Mouse (Mus musculus): Measurements from ENCODE around the gene Atad1.

Gene Atad1

DNA sequence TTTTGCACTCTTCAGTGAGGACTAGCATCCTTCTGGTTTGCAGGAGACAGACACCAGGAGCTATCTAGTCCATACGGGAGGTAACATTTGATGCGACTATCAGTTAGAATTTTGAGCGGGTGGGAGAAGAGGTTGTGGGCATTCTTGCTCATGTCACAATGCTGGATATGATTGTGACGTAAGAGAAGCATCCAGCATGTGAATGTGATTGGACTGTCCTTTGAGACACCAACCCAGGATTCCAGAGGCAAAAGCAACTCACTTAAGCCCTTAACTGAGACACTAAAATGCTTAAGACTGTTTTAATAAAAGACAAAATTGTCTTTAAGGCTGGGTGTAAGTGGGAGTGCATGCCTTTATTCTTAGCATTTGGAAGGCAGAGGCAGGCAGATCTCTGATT, at the start of gene Atad1:
Gene Atad1 (minus strand): TSS at position 101 of the 400 bp plus-strand sequence.
- CTCF ChIA-PET = interaction anchor here (0.6 to 2.0 kb wide), 2 partner anchors 484 to 487 kb away, joined by 3 to 5 read pairs; no protein-coding TSS in a partner anchor

DNA sequence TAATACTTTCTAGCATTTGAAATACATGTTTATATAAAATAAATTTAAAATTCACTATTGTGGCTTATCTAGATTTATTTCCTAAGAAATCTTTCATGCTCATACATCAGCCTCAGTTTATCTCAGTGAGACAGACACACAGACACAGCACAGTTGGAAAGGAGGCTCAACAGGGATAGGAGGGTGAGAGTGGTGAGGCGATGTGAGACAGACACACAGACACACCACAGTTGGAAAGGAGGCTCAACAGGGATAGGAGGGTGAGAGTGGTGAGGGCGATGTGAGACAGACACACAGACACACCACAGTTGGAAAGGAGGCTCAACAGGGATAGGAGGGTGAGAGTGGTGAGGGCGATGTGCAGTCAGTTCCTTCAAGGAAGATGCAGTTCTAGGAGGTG, 48.4 kb upstream of the Atad1 start:
- CTCF ChIA-PET = interaction anchor here (0.6 kb wide), 1 partner anchor 39 kb away, joined by 4 read pairs; no protein-coding TSS in a partner anchor

DNA sequence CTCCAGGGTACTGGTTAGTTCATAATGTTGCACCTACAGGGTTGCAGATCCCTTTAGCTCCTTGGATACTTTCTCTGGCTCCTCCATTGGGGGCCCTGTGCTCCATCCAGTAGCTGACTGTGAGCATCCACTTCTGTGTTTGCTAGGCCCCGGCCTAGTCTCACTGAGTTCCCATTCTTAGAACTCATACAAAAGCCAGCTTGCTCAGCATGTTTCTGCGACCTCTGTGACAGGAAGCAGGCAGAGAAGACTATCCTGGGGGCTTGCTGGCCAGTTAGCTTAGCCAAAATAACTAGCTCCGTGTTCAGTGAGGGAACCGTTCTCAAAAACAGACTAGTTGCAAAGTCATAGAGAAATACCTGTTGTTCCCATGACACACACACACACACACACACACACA, 47.8 kb upstream of the Atad1 start:
- CTCF ChIA-PET = interaction anchor here (0.6 kb wide), 1 partner anchor 40 kb away, joined by 4 read pairs; no protein-coding TSS in a partner anchor

DNA sequence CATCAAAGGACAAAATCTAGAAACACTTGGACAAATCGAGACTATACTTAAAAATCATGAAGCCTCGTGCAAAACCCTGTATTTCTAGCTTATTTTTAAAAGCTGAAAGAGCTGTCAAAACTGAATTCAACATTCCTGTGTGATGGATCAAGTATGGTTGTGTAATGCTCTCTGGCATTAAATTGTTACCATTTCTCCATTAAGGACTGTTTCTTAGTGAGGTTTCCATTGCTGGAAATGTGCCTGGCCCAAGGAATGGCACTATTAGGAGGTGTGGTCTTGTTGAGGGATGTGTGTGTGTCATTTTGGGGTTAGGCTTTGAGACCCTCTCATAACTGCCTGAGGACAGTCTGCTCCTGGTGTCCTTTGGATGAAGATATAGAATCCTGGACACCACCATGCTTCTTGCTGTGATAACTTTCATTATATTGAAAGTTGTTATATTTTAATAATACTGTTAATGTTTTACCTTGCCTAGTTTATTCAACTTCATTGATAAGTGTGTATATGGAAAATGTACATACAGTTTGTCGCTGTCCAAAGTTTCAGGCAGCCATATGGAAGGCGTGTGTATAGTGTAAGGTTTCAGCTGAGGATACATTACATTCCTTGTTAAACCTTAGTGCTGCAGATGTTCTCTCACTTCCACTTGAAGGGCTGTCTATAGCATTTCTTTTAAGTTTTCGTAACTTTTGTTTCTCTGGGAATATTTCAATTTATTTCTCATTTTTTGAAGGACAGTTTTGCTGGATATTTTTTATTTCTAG, 41.9 kb upstream of the Atad1 start:
- CTCF ChIA-PET = interaction anchor here (0.6 kb wide), 2 partner anchors 14 to 143 kb away, joined by 6 to 7 read pairs; no protein-coding TSS in a partner anchor

DNA sequence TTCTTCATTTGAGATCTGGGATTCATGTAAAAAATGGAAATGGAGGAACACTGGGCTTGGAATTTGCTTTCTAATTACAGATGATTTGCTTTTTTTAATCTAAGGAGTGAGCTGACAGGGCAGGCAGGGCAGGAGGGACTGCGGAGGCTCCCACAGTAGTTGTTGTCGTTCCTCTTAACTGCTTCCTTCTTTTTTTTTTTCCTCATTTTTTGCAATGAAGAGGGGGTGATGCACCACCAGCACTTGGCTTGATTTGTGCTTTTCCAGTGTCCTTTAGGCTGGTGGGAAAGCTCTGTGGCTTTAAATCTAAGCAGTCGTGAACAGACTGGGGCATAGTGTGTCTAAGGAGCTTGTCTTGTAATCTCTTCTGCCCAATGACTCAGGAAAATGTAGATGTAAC, 39.5 kb upstream of the Atad1 start:
- CTCF ChIA-PET = interaction anchor here (0.7 kb wide), 1 partner anchor 690 kb away, joined by 9 read pairs; no protein-coding TSS in a partner anchor

DNA sequence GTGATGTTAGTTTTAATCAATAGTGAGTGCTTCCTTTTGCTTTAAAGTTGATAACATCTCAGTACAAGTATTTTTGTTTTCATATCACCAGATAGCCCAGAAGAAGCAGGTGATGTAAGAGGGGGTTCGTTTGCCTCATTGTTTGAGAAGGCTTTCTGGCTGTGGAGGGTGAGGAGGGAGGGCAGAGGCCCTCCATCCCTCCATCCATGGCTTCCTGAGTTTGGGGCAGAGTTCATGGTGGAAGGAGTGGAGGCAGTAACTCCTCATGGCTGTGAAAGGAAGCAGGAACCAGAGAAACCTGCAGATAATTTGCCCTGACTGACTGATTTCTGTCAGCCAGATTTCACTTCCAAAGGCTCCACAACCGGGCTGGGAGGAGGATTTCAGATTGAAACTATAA, 38.8 kb upstream of the Atad1 start:
- CTCF ChIA-PET = no interaction called here

DNA sequence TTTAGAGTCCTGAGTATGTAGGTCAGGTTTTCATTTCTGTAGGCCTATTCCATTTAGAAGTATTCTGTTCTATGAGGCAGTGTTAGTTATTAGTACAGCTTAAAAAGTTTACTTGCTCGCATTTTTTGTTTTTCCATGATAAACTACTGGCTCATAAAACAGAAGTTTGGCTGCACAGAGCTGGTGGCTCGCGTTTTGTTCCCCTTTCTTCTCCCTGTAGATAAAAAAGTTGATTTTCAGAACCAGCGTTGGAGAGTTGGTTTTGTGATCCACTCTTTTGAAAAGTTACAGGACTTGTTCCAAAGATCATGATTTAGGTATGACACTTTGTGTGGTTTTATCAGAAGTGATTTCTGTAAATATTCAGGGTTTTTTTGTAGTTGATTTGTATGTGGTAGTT, 22.9 kb upstream of the Atad1 start:
- CTCF ChIA-PET = no interaction called here

DNA sequence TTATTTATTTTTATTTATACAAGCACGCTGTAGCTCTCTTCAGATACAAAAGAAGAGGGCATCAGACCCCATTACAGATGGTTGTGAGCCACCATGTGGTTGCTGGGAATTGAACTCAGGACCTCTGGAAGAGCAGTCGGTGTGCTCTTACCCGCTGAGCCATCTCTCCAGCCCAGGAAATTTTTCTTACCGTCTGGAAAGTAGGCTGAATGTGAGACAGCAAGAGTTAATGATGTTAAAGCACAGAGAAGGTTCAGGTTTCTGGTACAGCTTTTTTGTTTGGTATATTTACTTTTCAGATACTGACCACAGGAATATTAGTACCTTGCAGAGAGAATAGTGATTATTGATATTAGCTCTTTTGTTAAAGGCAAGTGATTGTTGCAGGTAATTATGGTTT, 21.6 kb upstream of the Atad1 start:
- CTCF ChIA-PET = interaction anchor here (0.6 to 1.2 kb wide), 2 partner anchors 30 to 69 kb away, joined by 3 to 9 read pairs; no protein-coding TSS in a partner anchor

DNA sequence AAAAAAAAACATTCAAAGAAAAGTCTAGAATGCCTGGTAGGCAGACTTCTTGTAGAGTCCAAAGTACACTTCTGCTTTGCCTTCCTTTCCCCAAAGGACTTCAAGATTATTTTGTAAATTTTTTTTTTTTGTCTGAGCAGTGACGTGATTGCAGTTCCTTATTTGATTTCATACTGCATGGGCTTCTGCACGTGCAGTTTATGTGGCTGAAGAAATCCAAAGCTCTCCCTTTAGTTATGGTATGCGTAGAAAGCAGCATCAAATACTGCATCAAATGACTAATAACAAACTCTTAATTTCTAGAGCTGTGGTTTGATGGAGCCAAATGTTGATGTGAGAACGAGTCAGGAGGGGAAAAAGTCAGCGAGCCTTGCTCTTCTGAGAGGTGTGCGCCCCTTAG, 20.9 kb upstream of the Atad1 start:
- CTCF ChIA-PET = interaction anchor here (0.7 kb wide), 2 partner anchors 12 to 490 kb away, joined by 3 to 4 read pairs; no protein-coding TSS in a partner anchor

DNA sequence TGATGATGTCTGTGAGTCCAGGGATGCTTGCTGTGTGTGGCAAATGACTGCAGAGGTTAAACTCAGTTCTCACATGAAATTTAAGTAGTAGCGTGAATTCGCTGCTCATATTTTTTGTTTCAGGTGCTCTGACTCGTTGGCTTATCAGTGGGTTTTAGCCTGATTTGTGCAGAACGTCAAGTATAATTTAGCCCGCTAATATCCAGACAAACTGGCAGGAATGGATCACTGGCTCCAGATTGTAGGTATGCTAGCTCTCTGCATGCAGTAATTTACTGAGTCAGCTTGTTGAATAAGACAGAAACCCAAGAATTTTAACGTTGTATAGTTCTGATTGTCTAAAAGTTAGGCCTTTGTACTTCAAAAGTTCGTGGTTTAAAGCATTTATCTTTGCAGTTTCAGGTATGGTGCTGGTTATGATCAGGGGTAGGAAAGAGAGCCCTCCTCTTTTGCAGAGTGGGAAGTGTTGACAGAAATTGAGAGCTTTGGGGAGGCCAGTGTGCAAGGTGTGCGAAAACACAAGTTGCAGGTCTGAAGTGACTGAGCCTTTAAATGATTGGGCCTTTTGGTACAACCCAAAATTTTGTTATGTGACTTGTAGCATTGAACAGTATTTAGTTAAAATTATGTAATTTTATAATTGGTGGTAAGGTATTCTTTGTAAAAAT, 19.9 kb upstream of the Atad1 start:
- CTCF ChIA-PET = interaction anchor here (0.8 kb wide), 1 partner anchor 79 kb away, joined by 5 read pairs; no protein-coding TSS in a partner anchor

DNA sequence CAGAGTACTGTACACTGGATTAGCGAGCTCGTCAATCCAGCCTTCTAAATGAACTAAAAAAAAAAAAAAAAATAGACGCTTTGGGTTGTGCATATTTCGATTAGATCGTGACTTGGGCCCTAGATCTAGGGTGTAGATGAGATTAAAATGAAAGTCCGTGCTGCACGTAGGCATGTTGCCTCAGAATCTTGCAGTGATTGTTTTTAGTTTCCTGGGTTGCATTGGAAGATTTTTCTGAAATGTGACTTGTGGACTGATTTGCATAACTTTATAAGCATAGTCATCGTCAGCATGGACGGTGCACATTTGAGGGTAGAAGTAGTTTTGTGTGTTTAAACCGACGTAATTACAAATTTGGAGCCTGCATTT, 19.2 kb upstream of the Atad1 start:
- CTCF ChIA-PET = interaction anchor here (0.6 to 1.2 kb wide), 2 partner anchors 286 to 467 kb away, joined by 3 to 7 read pairs; no protein-coding TSS in a partner anchor

DNA sequence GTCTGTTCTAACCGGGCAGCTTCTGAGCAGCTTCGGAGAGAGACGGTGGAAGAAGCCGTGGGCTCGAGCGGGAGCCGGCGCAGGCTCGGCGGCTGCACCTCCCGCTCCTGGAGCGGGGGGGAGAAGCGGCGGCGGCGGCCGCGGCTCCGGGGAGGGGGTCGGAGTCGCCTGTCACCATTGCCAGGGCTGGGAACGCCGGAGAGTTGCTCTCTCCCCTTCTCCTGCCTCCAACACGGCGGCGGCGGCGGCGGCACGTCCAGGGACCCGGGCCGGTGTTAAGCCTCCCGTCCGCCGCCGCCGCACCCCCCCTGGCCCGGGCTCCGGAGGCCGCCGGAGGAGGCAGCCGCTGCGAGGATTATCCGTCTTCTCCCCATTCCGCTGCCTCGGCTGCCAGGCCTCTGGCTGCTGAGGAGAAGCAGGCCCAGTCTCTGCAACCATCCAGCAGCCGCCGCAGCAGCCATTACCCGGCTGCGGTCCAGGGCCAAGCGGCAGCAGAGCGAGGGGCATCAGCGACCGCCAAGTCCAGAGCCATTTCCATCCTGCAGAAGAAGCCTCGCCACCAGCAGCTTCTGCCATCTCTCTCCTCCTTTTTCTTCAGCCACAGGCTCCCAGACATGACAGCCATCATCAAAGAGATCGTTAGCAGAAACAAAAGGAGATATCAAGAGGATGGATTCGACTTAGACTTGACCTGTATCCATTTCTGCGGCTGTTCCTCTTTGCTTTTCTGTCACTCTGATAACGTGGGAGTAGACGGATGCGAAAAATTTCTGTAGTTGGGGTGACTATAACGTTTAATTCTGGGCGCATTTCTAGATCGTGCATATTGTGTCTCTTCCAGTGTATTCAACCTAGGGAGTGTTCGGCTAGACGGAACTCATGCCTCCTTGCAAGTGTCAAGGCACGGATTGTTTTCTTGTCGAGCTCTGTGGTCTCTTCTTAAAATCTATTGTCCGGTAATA, 18.5 kb upstream of the Atad1 start:
- CTCF ChIA-PET = interaction anchor here (0.6 to 1.2 kb wide), 2 partner anchors 287 to 468 kb away, joined by 3 to 7 read pairs; no protein-coding TSS in a partner anchor

DNA sequence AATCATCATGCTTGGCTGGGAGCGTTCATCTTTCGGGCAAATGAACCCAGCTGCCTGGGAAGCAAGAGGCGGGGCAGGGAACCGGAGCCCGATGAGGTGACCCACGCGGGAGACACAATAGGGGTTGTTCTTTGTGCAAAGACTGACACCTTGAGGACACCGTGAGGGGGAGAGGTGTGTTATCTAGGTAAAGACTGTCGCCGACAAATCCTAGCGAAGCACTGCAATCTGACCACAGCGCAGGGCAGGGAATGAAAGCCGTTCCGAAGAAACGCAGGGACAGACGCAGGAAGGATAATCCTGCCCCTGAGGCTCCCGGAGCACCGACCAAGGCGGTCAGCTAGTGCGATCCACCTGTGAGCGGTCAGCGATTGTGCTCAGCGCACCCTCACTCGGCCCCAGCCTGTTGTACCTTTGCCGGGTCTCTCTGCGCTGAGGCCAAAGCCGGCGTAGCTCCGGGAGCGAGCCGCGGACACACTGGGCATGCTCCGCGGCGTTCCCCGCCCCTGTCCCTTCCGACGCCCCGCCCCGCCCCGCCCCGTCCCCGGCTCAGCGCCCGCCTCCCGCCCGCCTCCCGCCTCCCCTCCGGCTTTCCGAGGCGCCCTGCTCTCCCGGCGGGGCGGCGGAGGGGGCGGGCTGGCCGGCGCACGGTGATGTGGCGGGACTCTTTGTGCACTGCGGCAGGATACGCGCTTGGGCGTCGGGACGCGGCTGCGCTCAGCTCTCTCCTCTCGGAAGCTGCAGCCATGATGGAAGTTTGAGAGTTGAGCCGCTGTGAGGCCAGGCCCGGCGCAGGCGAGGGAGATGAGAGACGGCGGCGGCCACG, 17.5 kb upstream of the Atad1 start, which contains the start of gene Pten:
Gene Pten (plus strand): TSS at position 598 of the 826 bp plus-strand sequence.
- CTCF ChIA-PET = no interaction called here

DNA sequence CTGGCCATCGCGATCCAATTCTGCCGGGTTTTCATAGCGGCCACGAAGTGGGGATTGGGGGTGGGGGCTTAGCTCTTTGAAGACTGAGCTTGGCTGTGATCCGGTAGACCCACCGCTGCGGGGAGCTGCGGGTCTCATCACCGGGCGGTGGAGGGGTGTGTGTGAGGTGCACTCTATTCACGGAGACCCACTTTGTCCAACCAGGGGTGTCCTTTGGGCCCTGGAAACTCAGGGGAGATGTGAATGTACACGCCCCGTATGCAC, 17.0 kb upstream of the Atad1 start:
- CTCF ChIA-PET = interaction anchor here (0.6 to 3.2 kb wide), 3 partner anchors 367 to 471 kb away, joined by 7 to 12 read pairs (median 10); no protein-coding TSS in a partner anchor

DNA sequence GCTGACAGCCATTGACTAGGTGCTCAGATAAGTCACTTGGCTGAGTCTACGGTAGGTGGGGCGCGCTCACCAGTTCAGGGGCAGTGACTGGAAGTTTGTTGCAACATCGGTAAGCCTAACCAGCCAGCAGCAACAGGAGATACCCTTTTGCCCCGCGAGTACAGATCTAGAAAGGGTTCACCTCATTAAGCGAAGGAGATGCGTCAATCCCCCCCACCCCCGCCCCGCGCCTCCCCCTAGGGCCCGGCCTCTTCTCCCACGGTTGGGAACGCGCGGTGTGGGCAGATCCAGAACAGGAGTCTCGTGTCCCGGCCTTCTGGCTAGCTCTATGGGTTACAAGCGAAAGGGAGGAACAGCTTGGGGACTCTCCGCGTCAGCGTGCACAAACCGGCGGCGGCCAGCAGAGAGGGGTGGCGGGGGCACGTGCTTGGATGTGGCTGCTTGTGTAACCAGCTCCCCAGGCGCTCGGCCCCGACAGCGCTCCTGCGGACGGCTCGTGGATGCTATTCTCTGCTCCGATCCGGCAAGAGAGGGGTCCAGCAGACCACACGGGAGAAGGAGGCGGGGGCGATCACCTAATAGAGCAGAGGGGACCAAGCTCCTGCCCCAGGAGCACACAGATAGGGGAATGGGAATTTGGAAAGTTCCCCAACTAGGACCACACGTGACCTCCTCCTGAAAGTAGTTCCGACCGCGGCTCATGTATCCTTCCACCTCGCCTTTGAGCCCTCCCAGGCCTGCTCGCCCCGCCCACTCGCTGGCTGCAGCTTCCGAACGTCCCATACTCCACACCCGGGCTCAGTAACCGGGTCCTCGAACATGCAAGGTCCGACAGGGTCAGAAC, 16.4 kb upstream of the Atad1 start:
- CTCF ChIA-PET = interaction anchor here (0.6 to 3.2 kb wide), 4 partner anchors 200 to 471 kb away, joined by 7 to 12 read pairs (median 11); no protein-coding TSS in a partner anchor

DNA sequence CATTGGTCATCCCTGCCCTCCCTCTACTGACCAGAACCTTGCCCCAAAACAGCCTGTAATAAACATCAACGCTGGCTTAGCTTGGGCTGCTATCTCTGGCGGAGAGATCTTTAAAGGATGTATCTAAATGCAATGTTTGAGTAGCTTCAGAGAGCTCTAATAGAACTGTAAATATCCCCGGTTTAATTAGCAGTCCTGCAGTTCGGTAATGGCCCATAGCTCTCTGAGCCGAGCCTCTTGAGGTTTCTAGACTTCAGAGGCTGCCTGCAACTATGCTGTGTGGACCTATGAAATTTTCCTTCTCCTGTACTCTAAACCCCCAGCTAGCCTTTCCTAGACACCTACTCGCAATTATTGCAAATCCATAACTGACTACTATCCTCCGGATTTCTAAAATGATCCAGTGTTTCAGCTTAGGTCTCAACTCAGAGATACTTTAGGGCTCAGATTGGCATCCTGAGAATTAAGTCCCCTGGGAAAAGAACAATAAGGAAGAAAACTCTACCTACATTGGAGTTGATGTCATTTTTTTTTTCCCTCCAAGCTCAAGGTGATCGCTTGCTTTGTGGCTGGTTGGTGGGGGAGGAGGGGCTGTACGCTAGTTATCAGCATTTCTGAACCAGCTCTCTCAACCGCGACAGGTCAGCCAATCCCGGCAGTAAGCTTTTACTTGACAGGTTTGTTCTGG, 15.7 kb upstream of the Atad1 start:
- CTCF ChIA-PET = interaction anchor here (0.7 to 3.2 kb wide), 3 partner anchors 201 to 472 kb away, joined by 7 to 12 read pairs (median 12); no protein-coding TSS in a partner anchor

DNA sequence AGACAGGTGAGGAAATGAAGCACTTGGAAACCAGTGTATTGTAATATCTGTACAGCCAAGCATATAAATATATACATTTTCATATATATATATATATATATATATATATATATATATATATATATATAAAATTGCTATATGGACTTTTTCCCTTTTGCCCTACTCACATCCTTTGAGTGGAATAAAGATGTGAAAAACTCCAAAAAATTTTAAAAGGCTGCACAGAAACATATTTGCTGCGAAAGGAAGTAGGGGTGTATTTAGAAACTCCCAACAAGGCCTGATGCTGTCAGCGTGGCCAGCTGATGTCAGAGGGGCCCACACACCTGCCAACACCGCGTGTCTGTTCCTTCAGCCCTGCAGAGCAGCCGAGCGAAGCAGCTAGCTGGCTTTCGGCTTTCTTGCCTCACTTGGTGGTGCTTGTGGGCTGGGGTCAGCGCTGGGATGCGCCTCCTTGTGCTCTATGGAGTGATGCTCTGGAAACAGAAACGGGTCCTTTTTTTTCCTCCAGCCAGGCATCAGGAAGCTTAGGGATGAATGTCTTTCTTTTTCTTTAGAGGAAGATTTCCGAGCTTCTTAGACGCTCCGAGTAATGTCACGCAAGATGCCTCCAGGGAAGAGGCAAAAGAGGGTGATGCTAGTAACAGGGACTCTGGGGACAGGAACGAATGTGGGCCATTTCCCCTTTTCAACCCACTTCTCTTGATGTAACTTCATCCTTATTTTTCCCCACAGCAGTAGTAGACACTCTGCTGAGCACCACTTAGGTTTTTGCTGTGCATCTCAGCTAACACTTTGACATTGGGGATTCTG, 14.8 kb upstream of the Atad1 start:
- CTCF ChIA-PET = interaction anchor here (0.6 to 3.2 kb wide), 4 partner anchors 70 to 471 kb away, joined by 3 to 16 read pairs (median 8); no protein-coding TSS in a partner anchor

DNA sequence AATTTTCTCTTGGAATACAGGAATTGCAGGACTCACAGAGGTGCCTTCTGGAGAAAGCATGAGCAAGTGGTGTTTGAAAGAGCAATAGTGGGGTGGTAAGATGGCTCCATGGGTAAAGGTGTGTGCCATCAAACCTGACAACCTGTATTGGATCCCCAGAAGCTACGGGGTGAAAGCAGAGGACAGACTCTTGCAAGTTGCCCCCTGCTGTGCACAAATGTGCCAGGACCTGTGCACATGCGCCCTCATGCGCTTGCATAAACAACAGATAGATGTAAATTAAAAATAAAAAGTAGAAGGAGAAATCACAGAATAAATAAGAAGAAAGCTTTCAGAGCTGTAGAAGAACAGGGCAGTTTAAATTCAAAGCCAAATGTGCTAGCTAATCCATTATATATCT, 13.8 kb upstream of the Atad1 start:
- CTCF ChIA-PET = interaction anchor here (0.6 to 3.2 kb wide), 4 partner anchors 63 to 472 kb away, joined by 3 to 12 read pairs (median 4); no protein-coding TSS in a partner anchor
